Mouse (Mus musculus) heart, postnatal 0 days (tissue): ENCODE results near the gene Rfx5. TPM values are rescaled to one million over a fixed set of nuclear protein-coding genes. Genes with fewer than 3 reads are reported as not detected.

Source experiments
- ATAC-seq: fragments of 200-750 bp; cut with Nextera tagmentation; 2 replicates; pipeline ENCODE4 v1.8.0; 2017; ENCODE audit warnings: low read depth, moderate number of reproducible peaks, moderate library complexity; ENCODE audit not compliant: insufficient read depth
- DNase-seq: peaks from one replicate; pipeline ENCODE4 v3.0.0-alpha.2; 2016; ENCODE audit warnings: low spot score
- H3K27ac ChIP-seq: fragments of 300-500 bp; sonication (generic); 2 replicates; pipeline ENCODE4 v1.5.1; 2014; ENCODE audit warnings: low read depth, mild to moderate bottlenecking
- H3K27me3 ChIP-seq: fragments of 300-500 bp; sonication (generic); 2 replicates; pipeline ENCODE4 v1.6.1; 2014; ENCODE audit warnings: low read length, mixed read lengths; ENCODE audit not compliant: control insufficient read depth, insufficient read depth
- H3K36me3 ChIP-seq: fragments of 300-500 bp; sonication (generic); replicated peaks from 2 replicates; pipeline ENCODE4 v1.6.1; 2014; ENCODE audit warnings: low read length, mixed read lengths; ENCODE audit not compliant: control insufficient read depth, insufficient read depth
- H3K4me1 ChIP-seq: fragments of 300-500 bp; sonication (generic); 2 replicates; pipeline ENCODE4 v1.6.1; 2014; ENCODE audit warnings: antibody characterized with exemption; ENCODE audit not compliant: control insufficient read depth, insufficient read depth
- H3K4me2 ChIP-seq: fragments of 300-500 bp; sonication (generic); 2 replicates; pipeline ENCODE4 v1.6.1; 2014; ENCODE audit warnings: low read depth, mild to moderate bottlenecking, low read length, moderate library complexity
- H3K4me3 ChIP-seq: fragments of 300-500 bp; sonication (generic); 2 replicates; pipeline ENCODE4 v1.5.1; 2014; ENCODE audit warnings: low read depth, low read length
- H3K9ac ChIP-seq: fragments of 300-500 bp; sonication (generic); replicated peaks from 2 replicates; pipeline ENCODE4 v1.6.1; 2014; ENCODE audit warnings: low read depth, low read length, mixed read lengths
- H3K9me3 ChIP-seq: fragments of 300-500 bp; sonication (generic); replicated peaks from 2 replicates; pipeline ENCODE4 v1.6.1; 2016; ENCODE audit warnings: low read length; ENCODE audit not compliant: control insufficient read depth
- CTCF ChIP-seq: IDR thresholded peaks from 2 replicates; pipeline ENCODE4 v1.5.1; 2016; ENCODE audit warnings: antibody characterized with exemption, control low read depth, low read depth
- EP300 ChIP-seq: IDR thresholded peaks from 2 replicates; pipeline ENCODE4 v1.6.1; 2016; ENCODE audit warnings: antibody characterized with exemption, low read depth
- WGBS: fragments of 180-500 bp; shearing (Covaris S2); extraction: QIAGEN DNeasy Blood & Tissue Kit; methylation state at CpG from one replicate; pipeline ENCODE4 v1.1.7; 2014; 5-methylcytosine and 5-hydroxymethylcytosine counted together
- microRNA-seq: library from miRNA; unstranded; fragments of <30 nt; microRNA quantifications from one replicate; pipeline ENCODE4, GENCODE M21; 2016
- polyA plus RNA-seq: library from polyadenylated mRNA; unstranded; fragments of >200 nt; fragmentation: Nextera tagmentation; extraction: Ambion mirVana; gene quantifications from 2 replicates; pipeline ENCODE4 v1.2.1, GENCODE M21; 2015
- total RNA-seq: library from RNA; depleted of rRNA; stranded (reverse); fragments of >200 nt; gene quantifications from 2 replicates; pipeline ENCODE4 v1.2.3, GENCODE M21; 2014; ENCODE audit warnings: low replicate concordance; rRNA removed

Rfx5 gene
- total and polyA plus RNA-seq, 2 experiments from 2014 or later, result 2.7 to 8.6 TPM

GRCm38 (mm10) chr3:95010396-95010795 is 56.5 kb downstream of the Rfx5 start:
- H3K36me3 ChIP-seq, result peaks cover 66% of the 10 kb centered on the region
- no peak overlapping the region for H3K4me2 ChIP-seq
- H3K9ac ChIP-seq, result no peak overlapping the region
- H3K9me3 ChIP-seq, result no peaks in the 10 kb centered on the region
- no peak overlapping the region for H3K4me3 ChIP-seq
- peaks cover 8% of the 10 kb centered on the region for H3K4me1 ChIP-seq
- DNase-seq, result no peak
- H3K27ac ChIP-seq, result no peak overlapping the region
- no peaks in the 10 kb centered on the region for H3K27me3 ChIP-seq
- no peak for ATAC-seq
- 78% methylated on average over 7 of the region's 7 CpGs for WGBS
- TF ChIP-seq CTCF (no peak), EP300 (no peak)

Small RNA genes within 50 kb of the gene (microRNA-seq; reads per million reads assigned to microRNA genes)
- gene Mir7013, result not detected

Other genes with a start within 250 kb of the Rfx5 start
- gene Cgn, start 167.6 kb upstream of the Rfx5 start, total RNA-seq, result 0.04 and 0.89 TPM in 2 replicates
- gene Cgn, start 167.6 kb upstream of the Rfx5 start, polyA plus RNA-seq, result 0.51 and 0.73 TPM in 2 replicates
- 19.9 and 22.3 TPM in 2 replicates for gene Pogz, start 116.5 kb upstream of the Rfx5 start, total RNA-seq
- 5.8 TPM in 2 replicates for gene Pogz, start 116.5 kb upstream of the Rfx5 start, polyA plus RNA-seq
- 256 and 302 TPM in 2 replicates for gene Psmb4, start 67.1 kb upstream of the Rfx5 start, total RNA-seq
- gene Psmb4, start 67.1 kb upstream of the Rfx5 start, polyA plus RNA-seq, result 274 and 296 TPM in 2 replicates
- 183 and 212 TPM in 2 replicates for gene Selenbp1, start 21.0 kb upstream of the Rfx5 start, total RNA-seq
- gene Selenbp1, start 21.0 kb upstream of the Rfx5 start, polyA plus RNA-seq, result 101 and 112 TPM in 2 replicates
- 44.4 and 47.2 TPM in 2 replicates for gene Pi4kb, start 20.7 kb downstream of the Rfx5 start, total RNA-seq
- 12.6 and 13.7 TPM in 2 replicates for gene Pi4kb, start 20.7 kb downstream of the Rfx5 start, polyA plus RNA-seq
- gene Zfp687, start 61.4 kb downstream of the Rfx5 start, total RNA-seq, result 15.0 and 28.5 TPM in 2 replicates
- gene Zfp687, start 61.4 kb downstream of the Rfx5 start, polyA plus RNA-seq, result 8.1 and 8.3 TPM in 2 replicates
- 190 and 210 TPM in 2 replicates for gene Psmd4, start 88.5 kb downstream of the Rfx5 start, total RNA-seq
- 205 and 208 TPM in 2 replicates for gene Psmd4, start 88.5 kb downstream of the Rfx5 start, polyA plus RNA-seq
- 36.6 and 50.5 TPM in 2 replicates for gene Pip5k1a, start 152.9 kb downstream of the Rfx5 start, total RNA-seq
- 13.8 and 14.5 TPM in 2 replicates for gene Pip5k1a, start 152.9 kb downstream of the Rfx5 start, polyA plus RNA-seq
- gene Vps72, start 156.9 kb downstream of the Rfx5 start, total RNA-seq, result 54.9 and 69.3 TPM in 2 replicates
- 60.8 and 66.9 TPM in 2 replicates for gene Vps72, start 156.9 kb downstream of the Rfx5 start, polyA plus RNA-seq
- 1.2 and 14.3 TPM in 2 replicates for gene Tmod4, start 170.4 kb downstream of the Rfx5 start, total RNA-seq
- 2.7 and 2.9 TPM in 2 replicates for gene Tmod4, start 170.4 kb downstream of the Rfx5 start, polyA plus RNA-seq
- gene Scnm1, start 179.9 kb downstream of the Rfx5 start, total RNA-seq, result 16.7 and 38.2 TPM in 2 replicates
- gene Scnm1, start 179.9 kb downstream of the Rfx5 start, polyA plus RNA-seq, result 57.6 and 57.7 TPM in 2 replicates
- 6.1 and 7.1 TPM in 2 replicates for gene Lysmd1, start 180.0 kb downstream of the Rfx5 start, total RNA-seq
- gene Lysmd1, start 180.0 kb downstream of the Rfx5 start, polyA plus RNA-seq, result 8.7 and 10.4 TPM in 2 replicates
- 0.27 and 5.4 TPM in 2 replicates for gene Tnfaip8l2, start 188.3 kb downstream of the Rfx5 start, total RNA-seq
- gene Tnfaip8l2, start 188.3 kb downstream of the Rfx5 start, polyA plus RNA-seq, result 2.7 and 2.8 TPM in 2 replicates
- gene Sema6c, start 206.4 kb downstream of the Rfx5 start, total RNA-seq, result 6.8 and 14.8 TPM in 2 replicates
- 1.2 and 1.8 TPM in 2 replicates for gene Sema6c, start 206.4 kb downstream of the Rfx5 start, polyA plus RNA-seq